Mouse (Mus musculus): ENCODE results near the gene Sirt3.

- no peak for TF ChIP-seq POLR2A (IDR thresholded peaks at IDR 0.05; ENCODE audit: borderline replicate concordance, insufficient read depth, low read length)
- TF ChIP-seq CTCF (IDR thresholded peaks at IDR 0.05; ENCODE audit: borderline replicate concordance, insufficient read depth, low read depth, low read length): no peak
Observed at GRCm38 (mm10) chr7:140877364-140877763, 4.7 kb downstream of the Sirt3 start.

Data from cerebellum, adult 2 months (tissue).